Mouse (Mus musculus) fat pad, adult 2 months (tissue): ENCODE data around the gene Dennd1a.
A peak's percentile ranks its signal among the peaks of the same experiment; 100 is the strongest.

Source experiments
- DNase-seq: peaks from one replicate; pipeline ENCODE4 v3.0.0-alpha.2; 2011; ENCODE audit warnings: low read depth, low spot score; ENCODE audit errors: extremely low read depth

Dennd1a gene

DNA sequence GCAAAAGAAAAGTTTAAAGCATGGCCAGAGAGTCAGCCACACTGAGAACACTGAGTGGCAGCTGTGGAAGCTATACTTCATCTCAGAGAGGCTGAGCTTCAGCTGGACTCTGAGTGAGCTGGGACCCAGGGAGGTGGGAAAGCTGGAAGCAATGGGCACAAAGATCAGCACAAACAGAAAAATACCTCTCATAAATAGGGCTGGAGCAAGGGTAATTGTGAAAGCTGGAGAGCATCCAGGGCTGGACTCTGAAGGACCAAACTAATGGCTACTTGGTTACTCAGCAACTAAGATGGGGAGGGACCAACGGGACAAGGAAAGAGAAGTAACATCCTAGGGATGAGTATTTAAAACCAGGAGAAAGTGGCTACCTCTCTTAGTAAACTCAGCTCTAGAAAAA, 225.0 kb downstream of the Dennd1a start:
- DNase-seq, result no peak

GRCm38 (mm10) chr2:38061474-38061873, 225.7 kb downstream of the Dennd1a start:
- no peak for DNase-seq

GRCm38 (mm10) chr2:38052440-38052839, 234.8 kb downstream of the Dennd1a start:
- no peak for DNase-seq

GRCm38 (mm10) chr2:38051485-38052085, 235.6 kb downstream of the Dennd1a start:
- no peak for DNase-seq

DNA sequence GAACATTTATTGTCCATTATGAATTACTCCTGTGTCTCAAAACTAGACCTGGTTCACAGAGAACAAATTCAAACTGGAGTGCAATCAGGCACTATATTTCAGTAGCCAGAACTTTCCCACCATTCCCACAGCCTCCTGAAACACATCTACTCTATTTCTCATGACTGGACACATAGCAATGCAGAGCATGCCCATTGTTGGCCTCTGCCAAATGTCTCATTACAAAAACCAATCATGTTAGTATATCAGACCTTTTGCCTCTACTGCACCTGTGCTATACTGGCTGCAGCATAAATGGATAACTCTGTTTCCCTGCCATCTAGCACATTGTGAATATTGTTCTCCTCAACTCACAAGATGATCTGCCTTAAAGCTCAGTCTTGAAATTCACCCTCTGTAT, 238.2 kb downstream of the Dennd1a start:
- DNase-seq, result no peak

GRCm38 (mm10) chr2:38045286-38045685, 241.9 kb downstream of the Dennd1a start:
- DNase-seq, result no peak

GRCm38 (mm10) chr2:38040845-38041244, 246.3 kb downstream of the Dennd1a start:
- no peak for DNase-seq

- no peak for DNase-seq
Observed at GRCm38 (mm10) chr2:38039621-38040020, 247.6 kb downstream of the Dennd1a start.

DNA sequence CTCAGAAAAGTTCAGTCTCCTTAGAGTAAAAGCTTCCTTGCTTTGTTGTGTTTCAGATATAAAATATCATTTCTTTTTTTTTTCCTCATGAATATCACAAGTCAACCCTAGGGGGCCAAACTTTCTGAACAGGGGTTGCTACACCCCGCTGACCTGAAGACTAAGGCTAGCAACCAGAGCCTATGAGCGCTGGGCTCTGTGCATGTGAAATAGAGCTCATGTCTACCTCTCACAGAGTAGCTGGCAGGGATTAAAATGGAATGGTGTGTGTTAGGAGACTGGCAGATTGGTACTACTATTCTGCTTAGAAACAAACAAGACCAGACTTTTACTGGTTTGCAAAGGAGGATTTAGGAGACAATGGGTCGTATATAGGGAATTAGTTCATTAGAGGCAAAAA, 258.9 kb downstream of the Dennd1a start:
- DNase-seq, result no peak

GRCm38 (mm10) chr2:38025615-38026014, 261.6 kb downstream of the Dennd1a start:
- no peak for DNase-seq

- DNase-seq, result no peak
Observed at GRCm38 (mm10) chr2:38023741-38024130, 263.5 kb downstream of the Dennd1a start.

GRCm38 (mm10) chr2:38023054-38023740, 264.0 kb downstream of the Dennd1a start:
- no peak for DNase-seq

DNA sequence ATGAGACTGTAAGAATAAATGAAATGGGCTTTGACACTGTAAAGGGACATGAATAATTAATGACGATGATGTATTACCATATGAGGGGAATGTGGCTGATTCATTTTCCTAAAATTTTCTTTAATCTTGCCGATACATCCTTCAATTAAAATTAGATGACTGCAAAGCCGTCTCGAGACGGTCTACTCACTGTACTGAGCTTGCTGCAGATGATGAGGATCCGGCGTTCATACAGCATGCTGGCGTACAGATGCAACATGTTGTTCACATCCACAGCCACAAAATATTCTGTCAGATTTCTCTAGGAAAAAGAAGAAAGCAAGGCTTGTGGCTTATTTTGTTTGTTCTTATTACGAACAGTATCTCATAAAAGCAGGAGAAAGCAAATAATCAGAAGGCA, 266.0 kb downstream of the Dennd1a start:
- no peak for DNase-seq

- no peak for DNase-seq
Observed at GRCm38 (mm10) chr2:38014702-38015101, 272.5 kb downstream of the Dennd1a start.

DNA sequence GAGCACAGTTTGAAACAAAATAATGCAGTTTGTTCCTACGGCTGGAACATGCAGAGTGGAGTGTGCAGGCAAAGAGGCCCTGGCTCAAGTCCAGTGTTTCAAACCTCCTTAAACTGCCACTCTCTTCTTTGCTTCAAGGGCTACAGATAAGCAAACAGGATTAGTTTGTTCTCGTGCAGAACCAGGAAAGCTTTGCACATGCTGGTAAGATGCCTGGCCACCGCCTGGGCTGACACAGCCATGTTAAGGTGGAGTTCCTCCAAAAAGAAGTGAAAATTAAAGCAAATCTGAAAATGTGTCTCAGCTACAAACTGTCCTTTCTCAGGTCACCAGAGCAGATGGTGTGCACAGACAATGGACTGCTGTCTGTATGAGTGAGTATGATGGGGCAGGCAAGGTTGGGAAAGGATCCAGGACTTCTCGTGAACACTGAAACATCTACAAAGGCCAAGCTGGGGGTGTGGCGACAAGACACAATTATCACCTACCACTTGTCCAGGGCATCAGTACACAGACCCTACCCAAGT, 273.3 kb downstream of the Dennd1a start:
- peak; percentile 11 for DNase-seq

- no peak for DNase-seq
Observed at GRCm38 (mm10) chr2:38007238-38007637, 280.0 kb downstream of the Dennd1a start.

DNA sequence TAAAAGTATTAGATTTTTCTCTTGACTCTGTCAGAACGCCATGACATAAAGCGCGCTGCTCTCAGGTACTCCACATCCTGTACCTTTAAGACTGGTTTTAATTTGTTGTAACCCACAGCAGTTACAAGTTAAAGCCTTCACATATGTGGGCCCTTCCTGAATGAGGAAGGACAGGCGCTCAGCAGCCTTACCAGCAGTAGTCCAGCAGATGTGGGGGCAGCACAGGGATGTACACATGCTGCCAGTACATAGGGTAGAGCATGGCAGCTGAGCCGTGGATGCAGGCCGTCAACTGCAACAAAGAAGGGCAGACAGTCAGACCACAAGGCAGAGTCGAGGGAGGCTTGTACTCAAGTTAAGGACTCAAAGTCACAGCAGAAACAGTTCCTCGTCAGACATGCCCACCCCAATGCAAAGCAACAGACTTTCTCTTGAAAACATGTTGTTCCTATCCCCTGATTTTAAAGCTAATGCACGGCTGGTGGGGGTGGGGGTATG, 284.0 kb downstream of the Dennd1a start:
- no peak for DNase-seq

- no peak for DNase-seq
Observed at GRCm38 (mm10) chr2:38001004-38001403, 286.2 kb downstream of the Dennd1a start.

DNA sequence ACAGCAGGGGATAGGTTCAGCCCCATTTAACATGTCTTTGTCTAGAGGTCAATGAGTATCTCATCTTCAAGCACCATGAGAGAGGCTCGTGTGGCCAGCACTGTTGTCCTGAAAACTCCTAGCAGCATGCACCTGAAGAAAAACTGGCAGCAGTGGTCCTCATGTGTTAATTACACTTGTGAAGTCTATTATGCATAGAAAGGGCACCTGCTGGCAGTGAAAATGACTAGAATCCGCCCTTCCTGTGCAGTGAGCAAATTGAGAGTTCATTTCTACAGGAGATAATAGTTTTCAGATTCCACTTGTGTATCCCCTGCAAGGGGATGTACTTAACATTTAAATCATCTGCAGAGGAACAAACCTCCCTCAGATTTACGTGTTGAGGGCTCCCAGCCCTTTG, 289.2 kb downstream of the Dennd1a start:
- DNase-seq, result no peak

GRCm38 (mm10) chr2:37989091-37989490, 298.1 kb downstream of the Dennd1a start:
- DNase-seq, result no peak

DNA sequence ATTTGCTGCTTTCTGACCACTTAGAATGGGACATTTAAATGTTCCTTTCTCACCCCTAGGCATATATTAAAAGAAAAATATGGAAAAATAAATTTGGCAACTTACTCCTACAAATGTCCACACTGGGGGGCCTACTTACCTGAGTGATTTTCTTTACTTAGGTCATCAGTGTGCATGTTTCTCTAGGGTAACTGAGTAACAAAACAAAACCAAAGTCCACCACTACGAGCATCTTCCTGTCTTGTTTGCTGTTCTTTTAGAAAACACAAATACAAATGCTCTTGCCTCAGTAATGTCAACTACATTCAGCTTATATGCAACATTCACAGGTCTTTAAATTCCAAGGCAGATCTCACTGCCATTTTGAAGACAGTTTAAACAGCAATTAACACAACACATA, 298.9 kb downstream of the Dennd1a start:
- no peak for DNase-seq

DNA sequence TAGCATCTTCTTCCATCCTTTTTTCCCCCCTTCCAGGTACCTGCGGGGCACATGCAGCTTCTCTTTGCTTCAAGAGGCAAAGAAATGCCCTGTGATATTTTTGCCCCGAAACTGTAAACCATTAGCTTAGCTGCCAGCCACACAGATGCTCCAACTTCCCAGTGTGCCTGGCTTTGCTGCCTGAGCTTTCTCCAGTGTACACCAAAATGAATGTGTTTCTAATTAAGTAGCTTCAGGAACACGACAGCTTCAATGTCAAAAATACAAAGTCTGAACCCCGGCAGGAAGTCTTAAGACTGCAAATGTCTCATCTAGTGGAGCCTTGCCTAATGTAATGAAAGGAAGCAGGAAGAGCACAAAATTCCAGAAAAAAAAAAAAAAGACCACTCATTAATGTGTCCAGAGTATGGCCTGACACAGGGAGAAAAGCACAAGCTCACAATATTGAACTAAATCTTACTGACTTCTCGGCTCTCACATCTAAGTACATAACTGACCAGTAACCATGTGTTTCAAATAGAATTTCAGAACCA, 301.4 kb downstream of the Dennd1a start:
- DNase-seq, result no peak
